Mouse (Mus musculus): Measurements from ENCODE around the gene Pak2. TPM values are rescaled to one million over a fixed set of nuclear protein-coding genes. Genes with fewer than 3 reads are reported as not detected.

The Pak2 gene
- 151 TPM for polyA plus RNA-seq (2017; shearing (Covaris generic))

DNA sequence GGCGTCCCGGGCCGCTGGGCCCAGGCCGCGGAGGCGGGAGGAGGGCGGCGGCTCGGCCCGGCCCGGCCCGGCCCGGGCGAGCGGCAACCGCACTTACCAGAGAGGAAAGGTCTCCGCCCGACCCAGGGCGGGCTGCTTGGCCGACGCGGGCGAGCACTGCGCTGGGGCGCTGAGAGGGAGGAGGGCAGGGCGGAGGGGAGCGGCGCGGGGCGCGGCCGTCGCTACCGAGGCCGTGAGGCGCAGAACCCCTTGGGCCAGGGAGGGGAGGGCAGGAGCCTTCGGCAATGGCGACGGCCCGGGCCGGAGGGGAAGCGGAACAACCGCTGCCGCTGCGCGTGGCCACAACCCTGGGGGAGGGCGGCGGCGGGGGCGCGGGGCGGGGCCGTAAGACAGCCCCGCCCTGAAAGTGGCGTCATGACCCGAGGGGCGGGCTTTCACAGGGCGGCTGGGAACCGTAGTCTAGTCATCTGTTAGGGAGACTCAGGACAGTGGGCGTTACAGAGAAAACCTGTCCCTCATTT, at the start of gene Pak2:
Pak2 (minus strand) TSS at position 352 of the 521 bp plus-strand sequence.

DNA sequence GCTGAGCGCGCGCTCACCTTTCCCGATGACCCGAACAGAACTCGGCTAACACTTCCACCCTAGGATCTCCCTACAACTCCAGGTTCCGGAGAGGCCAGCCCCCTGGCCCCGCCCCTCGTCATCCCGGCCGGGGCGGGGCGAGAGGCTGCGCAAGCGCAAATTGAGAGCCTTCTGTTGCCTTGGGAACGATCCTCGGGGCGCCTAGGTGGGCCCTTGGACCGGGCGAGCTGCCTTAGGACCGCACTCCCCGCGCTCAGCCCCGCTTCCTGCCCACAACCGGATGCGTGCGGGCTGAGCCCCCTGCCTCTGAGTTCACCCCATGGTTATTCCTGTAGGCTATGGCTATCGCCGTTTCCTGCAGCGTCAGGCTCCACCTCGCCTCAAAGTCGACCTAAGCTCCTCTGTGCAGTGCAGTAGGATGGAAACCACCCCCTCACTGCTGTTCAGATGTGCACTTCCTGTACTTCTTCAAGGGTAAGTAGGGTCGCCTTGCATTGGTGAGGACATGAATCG, 20.6 kb upstream of the Pak2 start, which contains the start of the genes Pigx and Cep19:
Pigx (minus strand) TSS at position 103 of the 513 bp plus-strand sequence.
Cep19 (plus strand) TSS at position 163 of the 513 bp plus-strand sequence.

DNA sequence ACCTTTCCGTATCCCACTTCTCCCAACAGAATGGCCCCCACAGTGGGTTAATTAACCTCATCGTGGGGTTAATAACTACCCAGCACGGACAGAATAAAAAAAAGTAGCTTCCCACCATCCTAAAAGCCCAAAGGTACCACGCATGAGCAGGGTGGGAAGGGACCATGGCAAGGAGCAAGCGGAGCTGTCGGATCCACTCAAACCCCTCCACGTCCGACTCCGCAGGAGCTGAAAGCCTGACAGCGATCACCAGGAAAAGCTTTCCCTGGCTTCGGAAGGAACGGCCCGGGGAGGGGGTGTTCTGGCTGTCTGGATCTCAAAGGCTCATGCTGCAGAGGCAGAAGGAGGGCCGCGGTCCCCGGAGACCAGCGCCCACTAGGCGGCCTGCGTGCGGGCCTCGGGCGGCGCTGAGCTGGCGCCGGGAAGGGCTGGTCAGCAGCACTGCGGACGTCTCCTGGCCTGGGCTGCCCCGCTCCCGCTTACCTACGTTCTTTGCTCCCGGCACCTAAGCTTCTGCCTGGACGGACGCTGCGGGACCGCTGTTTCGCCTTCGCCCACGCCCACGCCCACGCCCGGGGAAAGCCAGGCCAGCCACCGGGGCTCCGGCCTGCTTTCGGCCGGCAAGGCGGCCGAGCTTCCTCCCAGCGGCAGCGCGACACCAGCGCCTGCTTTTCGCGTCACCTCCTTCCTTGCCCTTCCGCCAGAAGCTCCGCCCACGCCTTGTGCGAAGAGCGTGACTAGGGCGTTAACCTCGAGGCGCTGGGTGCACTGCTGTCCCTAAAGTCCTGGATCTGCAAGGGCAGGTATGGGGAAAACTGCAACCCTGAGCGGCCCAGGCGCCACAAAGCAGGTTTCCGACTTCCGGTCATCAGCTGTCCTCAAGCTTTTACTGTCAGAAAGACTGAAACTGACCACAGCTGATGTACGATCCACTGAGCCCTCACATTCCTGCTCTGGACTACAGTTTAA, 76.3 kb downstream of the Pak2 start, which contains the start of gene Senp5:
Senp5 (minus strand) TSS at position 779 of the 969 bp plus-strand sequence.

Other genes starting within 250 kb of the Pak2 start
- 0.06 TPM for gene Meltf, start 200.5 kb downstream of the Pak2 start, polyA plus RNA-seq (2017; shearing (Covaris generic))
- gene Pigz, start 145.5 kb downstream of the Pak2 start, polyA plus RNA-seq (2017; shearing (Covaris generic)), result 0.57 TPM
- 41.6 TPM for gene 0610012G03Rik, start 130.8 kb downstream of the Pak2 start, polyA plus RNA-seq (2017; shearing (Covaris generic))
- gene Ncbp2, start 130.8 kb downstream of the Pak2 start, polyA plus RNA-seq (2017; shearing (Covaris generic)), result 33.4 TPM
- 21.7 TPM for gene Senp5, start 76.1 kb downstream of the Pak2 start, polyA plus RNA-seq (2017; shearing (Covaris generic))
- 187 TPM for gene Pigx, start 20.4 kb upstream of the Pak2 start, polyA plus RNA-seq (2017; shearing (Covaris generic))
- 32.4 TPM for gene Cep19, start 20.5 kb upstream of the Pak2 start, polyA plus RNA-seq (2017; shearing (Covaris generic))
- 100.0 TPM for gene Nrros, start 86.3 kb upstream of the Pak2 start, polyA plus RNA-seq (2017; shearing (Covaris generic))
- not detected for gene Bex6, start 100.5 kb upstream of the Pak2 start, polyA plus RNA-seq (2017; shearing (Covaris generic))
- 15.2 TPM for gene Fbxo45, start 167.8 kb upstream of the Pak2 start, polyA plus RNA-seq (2017; shearing (Covaris generic))
- 20.8 TPM for gene Wdr53, start 167.9 kb upstream of the Pak2 start, polyA plus RNA-seq (2017; shearing (Covaris generic))
- gene Smco1, start 192.1 kb upstream of the Pak2 start, polyA plus RNA-seq (2017; shearing (Covaris generic)), result not detected
- gene Rnf168, start 198.1 kb upstream of the Pak2 start, polyA plus RNA-seq (2017; shearing (Covaris generic)), result 23.2 TPM

Data from CD4-positive, CD25-positive, alpha-beta regulatory T cell (primary cell).